Mouse (Mus musculus) ES-Bruce4 (cell line): ENCODE measurements around the gene Terb1.

Experiments used
- CTCF ChIP-seq: IDR thresholded peaks from one replicate; pipeline ENCODE4 v1.8.1; 2011; ENCODE audit warnings: low read depth, low read length
- EP300 ChIP-seq: IDR thresholded peaks from 2 replicates; pipeline ENCODE4 v1.6.1; 2011; ENCODE audit warnings: low read depth, low read length; ENCODE audit not compliant: insufficient read depth
- POLR2A ChIP-seq: IDR thresholded peaks from one replicate; pipeline ENCODE4 v1.8.1; 2011; ENCODE audit warnings: low read length; ENCODE audit not compliant: insufficient read depth

- TF ChIP-seq POLR2A (no peak), CTCF (no peak), EP300 (no peak)
Measured at GRCm38 (mm10) chr8:104436038-104436437, 73.7 kb downstream of the Terb1 start.
